Mouse (Mus musculus) midbrain, postnatal 0 days (tissue): Measurements from ENCODE around the gene Fxyd4. TPM values are rescaled to one million over a fixed set of nuclear protein-coding genes. Genes with fewer than 3 reads are reported as not detected.

Experiments used
- ATAC-seq: fragments of 200-750 bp; cut with Nextera tagmentation; 2 replicates; pipeline ENCODE4 v1.8.0; 2017; ENCODE audit warnings: moderate number of reproducible peaks, mild to moderate bottlenecking, moderate TSS enrichment, moderate library complexity; ENCODE audit not compliant: low FRiP score
- DNase-seq: peaks from one replicate; pipeline ENCODE4 v3.0.0-alpha.2; 2015; ENCODE audit warnings: low spot score
- H3K27ac ChIP-seq: fragments of 300-500 bp; sonication (generic); 2 replicates; pipeline ENCODE4 v1.5.1; 2014; ENCODE audit warnings: low read depth, mild to moderate bottlenecking, low read length, mixed read lengths
- H3K27me3 ChIP-seq: fragments of 300-500 bp; sonication (generic); 2 replicates; pipeline ENCODE4 v1.6.1; 2014; ENCODE audit warnings: low read length, control low read depth, mixed read lengths; ENCODE audit not compliant: insufficient read depth
- H3K36me3 ChIP-seq: fragments of 300-500 bp; sonication (generic); 2 replicates; pipeline ENCODE4 v1.6.1; 2014; ENCODE audit warnings: low read length, control low read depth, mixed read lengths; ENCODE audit not compliant: insufficient read depth
- H3K4me1 ChIP-seq: fragments of 300-500 bp; sonication (generic); 2 replicates; pipeline ENCODE4 v1.6.1; 2014; ENCODE audit warnings: mild to moderate bottlenecking, control low read depth, antibody characterized with exemption, low read length, mixed read lengths; ENCODE audit not compliant: insufficient read depth
- H3K4me2 ChIP-seq: fragments of 300-500 bp; sonication (generic); 2 replicates; pipeline ENCODE4 v1.6.1; 2014; ENCODE audit warnings: low read depth, mild to moderate bottlenecking, low read length, mixed read lengths; ENCODE audit not compliant: poor library complexity, severe bottlenecking
- H3K4me3 ChIP-seq: fragments of 300-500 bp; sonication (generic); 2 replicates; pipeline ENCODE4 v1.5.1; 2014; ENCODE audit warnings: low read depth, mild to moderate bottlenecking, low read length, moderate library complexity
- H3K9ac ChIP-seq: fragments of 300-500 bp; sonication (generic); replicated peaks from 2 replicates; pipeline ENCODE4 v1.6.1; 2014; ENCODE audit warnings: mild to moderate bottlenecking, low read length, moderate library complexity, mixed read lengths; ENCODE audit not compliant: poor library complexity, severe bottlenecking
- H3K9me3 ChIP-seq: fragments of 300-500 bp; sonication (generic); 2 replicates; pipeline ENCODE4 v1.6.1; 2016; ENCODE audit warnings: low read length, control low read depth
- CTCF ChIP-seq: IDR thresholded peaks from 2 replicates; pipeline ENCODE4 v1.5.1; 2016; ENCODE audit warnings: antibody characterized with exemption, mild to moderate bottlenecking
- WGBS: fragments of 180-500 bp; shearing (Covaris S2); extraction: QIAGEN DNeasy Blood & Tissue Kit; methylation state at CpG from one replicate; pipeline ENCODE4 v1.1.7; 2014; 5-methylcytosine and 5-hydroxymethylcytosine counted together
- polyA plus RNA-seq: library from polyadenylated mRNA; unstranded; fragments of >200 nt; fragmentation: Nextera tagmentation; extraction: Ambion mirVana; gene quantifications from 2 replicates; pipeline ENCODE4 v1.2.1, GENCODE M21; 2015
- total RNA-seq: library from RNA; depleted of rRNA; stranded (reverse); fragments of >200 nt; gene quantifications from 2 replicates; pipeline ENCODE4 v1.2.3, GENCODE M21; 2014

The Fxyd4 gene
- total and polyA plus RNA-seq, 2 experiments from 2014 or later = 0.96 TPM; not detected in 1

GRCm38 (mm10) chr6:117952330-117952729 is 14.8 kb upstream of the Fxyd4 start:
- Histone ChIP-seq H3K36me3 (no peaks in the 10 kb centered on the region), H3K27ac (no peak overlapping the region), H3K4me2 (no peak overlapping the region), H3K4me3 (no peak overlapping the region), H3K27me3 (no peaks in the 10 kb centered on the region), H3K9ac (no peak overlapping the region), H3K9me3 (no peaks in the 10 kb centered on the region), H3K4me1 (no peaks in the 10 kb centered on the region)
- no peak for ATAC-seq
- WGBS = 89% methylated on average over 4 of the region's 4 CpGs
- TF ChIP-seq CTCF = peak; percentile 43
- no peak for DNase-seq

- Histone ChIP-seq H3K4me1 (no peaks in the 10 kb centered on the region), H3K4me2 (no peak overlapping the region), H3K27ac (no peak overlapping the region), H3K27me3 (no peaks in the 10 kb centered on the region), H3K36me3 (no peaks in the 10 kb centered on the region), H3K9me3 (no peaks in the 10 kb centered on the region), H3K4me3 (no peak overlapping the region), H3K9ac (no peak overlapping the region)
- no peak for TF ChIP-seq CTCF
- WGBS = 89% methylated on average over 2 of the region's 2 CpGs
- ATAC-seq (no peak), DNase-seq (no peak)
These were observed 6.4 kb upstream of the Fxyd4 start for GRCm38 (mm10) chr6:117943899-117944298.

DNA sequence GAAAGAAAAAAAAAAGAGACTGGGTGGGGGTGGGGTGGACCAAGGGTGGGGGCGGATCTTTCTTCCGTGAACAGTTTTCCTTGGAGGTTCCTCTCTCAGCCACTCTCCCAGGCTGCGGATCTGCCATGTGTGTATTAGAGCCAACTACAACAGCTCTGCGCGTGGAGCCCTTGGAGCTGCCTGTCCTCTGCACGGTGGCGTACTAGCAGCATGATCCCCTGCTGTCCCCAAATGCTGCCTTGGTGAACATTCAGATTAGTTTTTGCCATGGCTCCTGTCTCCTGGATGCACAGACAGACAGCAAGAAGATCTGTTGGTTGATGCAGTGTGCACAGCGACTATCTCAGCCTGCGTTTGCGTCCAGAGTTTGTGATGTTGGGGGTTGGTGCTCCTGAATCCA is 5.3 kb upstream of the Fxyd4 start:
- DNase-seq = no peak
- no peaks in the 10 kb centered on the region for H3K4me1 ChIP-seq
- WGBS = 78% methylated on average over 10 of the region's 10 CpGs

GRCm38 (mm10) chr6:117938951-117939350 is 1.5 kb upstream of the Fxyd4 start:
- no peak for DNase-seq
- TF ChIP-seq CTCF = no peak
- Histone ChIP-seq H3K27ac (no peak overlapping the region), H3K27me3 (no peaks in the 10 kb centered on the region), H3K4me2 (no peak overlapping the region), H3K9ac (no peak overlapping the region), H3K36me3 (no peaks in the 10 kb centered on the region), H3K4me3 (no peak overlapping the region), H3K4me1 (no peaks in the 10 kb centered on the region), H3K9me3 (no peaks in the 10 kb centered on the region)
- 89% methylated on average over 10 of the region's 10 CpGs for WGBS
- ATAC-seq = no peak

More for the DNA sequence above, 5.3 kb upstream of the Fxyd4 start:
- Histone ChIP-seq H3K9me3 (no peaks in the 10 kb centered on the region), H3K4me2 (no peak overlapping the region), H3K27ac (no peak overlapping the region), H3K36me3 (no peaks in the 10 kb centered on the region), H3K9ac (no peak overlapping the region), H3K27me3 (no peaks in the 10 kb centered on the region), H3K4me3 (no peak overlapping the region)
- no peak for ATAC-seq
- no peak for TF ChIP-seq CTCF

DNA sequence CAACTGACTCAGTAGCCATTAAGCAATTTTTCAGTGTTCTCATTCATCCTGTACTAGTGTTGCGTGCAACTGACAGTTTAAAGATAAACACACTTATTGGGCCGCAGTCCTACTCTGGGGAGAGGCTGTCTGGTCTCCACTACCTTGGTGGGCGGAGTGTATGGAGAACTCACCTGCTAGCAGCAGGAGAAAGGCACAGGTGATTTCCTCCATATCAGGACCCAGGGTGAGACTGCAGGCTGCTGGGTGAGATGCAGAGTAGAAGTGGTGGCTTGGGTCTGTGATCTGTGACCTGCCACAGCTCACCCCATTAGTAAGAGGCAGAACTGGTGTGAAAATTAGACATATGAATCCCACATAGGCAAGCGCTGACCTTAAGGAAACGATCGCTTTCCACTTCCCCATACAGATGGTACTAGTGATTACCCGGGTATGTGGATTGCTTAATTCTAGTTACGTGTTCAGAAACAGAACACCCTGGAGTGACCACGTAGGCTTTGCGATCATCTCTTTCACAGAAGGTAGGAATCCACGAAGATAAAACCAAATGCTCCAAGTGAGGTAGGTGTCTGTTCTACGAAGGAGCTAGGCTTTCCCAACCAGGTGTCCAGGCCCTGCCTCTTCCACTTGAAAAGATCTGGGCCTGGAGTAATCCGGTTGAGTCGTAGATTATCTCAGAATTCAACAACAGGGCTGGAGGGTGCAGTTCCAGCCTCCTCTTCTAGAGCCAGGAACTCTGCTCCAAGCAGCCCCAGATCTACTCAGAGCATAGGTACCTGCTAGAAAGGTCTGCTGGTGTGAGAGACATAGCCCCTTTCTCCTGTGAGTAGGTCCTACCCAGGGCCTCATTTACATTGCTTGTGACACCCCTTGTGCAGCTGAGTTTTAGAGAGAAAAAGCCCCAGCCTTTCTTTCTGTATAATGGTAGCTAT is 1.5 kb downstream of the Fxyd4 start:
- no peak overlapping the region for H3K9ac ChIP-seq
- no peak overlapping the region for H3K4me2 ChIP-seq
- DNase-seq = no peak
- no peak for ATAC-seq
- H3K4me1 ChIP-seq = no peaks in the 10 kb centered on the region
- H3K4me3 ChIP-seq = no peak overlapping the region
- no peaks in the 10 kb centered on the region for H3K27me3 ChIP-seq
- no peak overlapping the region for H3K27ac ChIP-seq
- H3K36me3 ChIP-seq = no peaks in the 10 kb centered on the region
- WGBS = 90% methylated on average over 14 of the region's 14 CpGs
- TF ChIP-seq CTCF = no peak
- no peaks in the 10 kb centered on the region for H3K9me3 ChIP-seq

DNA sequence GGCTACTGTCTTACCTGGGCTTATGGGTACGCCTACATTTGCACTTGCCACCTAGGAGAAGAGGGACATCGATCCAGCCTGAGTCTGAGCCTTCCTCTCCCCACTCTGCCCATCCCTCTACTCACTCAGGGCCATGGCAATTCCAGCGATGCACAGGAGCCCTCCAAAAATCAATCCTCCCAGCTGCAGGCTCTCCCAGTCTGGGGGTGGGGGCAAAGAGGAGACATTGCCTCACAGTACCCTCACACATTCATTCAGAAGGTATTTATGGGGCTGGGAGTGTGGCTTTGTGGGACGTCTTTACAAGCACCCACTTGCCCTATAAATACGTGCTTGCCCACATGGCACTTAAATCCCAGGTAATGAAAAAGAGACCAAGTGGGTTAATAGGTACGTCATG is 3.2 kb downstream of the Fxyd4 start:
- H3K9ac ChIP-seq = no peak overlapping the region
- ATAC-seq = no peak
- no peak overlapping the region for H3K4me3 ChIP-seq
- H3K27me3 ChIP-seq = no peaks in the 10 kb centered on the region
- H3K36me3 ChIP-seq = no peaks in the 10 kb centered on the region
- H3K4me2 ChIP-seq = no peak overlapping the region
- WGBS = 92% methylated on average over 6 of the region's 6 CpGs
- no peak for DNase-seq
- no peaks in the 10 kb centered on the region for H3K9me3 ChIP-seq
- no peak overlapping the region for H3K27ac ChIP-seq
- no peaks in the 10 kb centered on the region for H3K4me1 ChIP-seq
- TF ChIP-seq CTCF = no peak
